In the genomic region with DNA sequence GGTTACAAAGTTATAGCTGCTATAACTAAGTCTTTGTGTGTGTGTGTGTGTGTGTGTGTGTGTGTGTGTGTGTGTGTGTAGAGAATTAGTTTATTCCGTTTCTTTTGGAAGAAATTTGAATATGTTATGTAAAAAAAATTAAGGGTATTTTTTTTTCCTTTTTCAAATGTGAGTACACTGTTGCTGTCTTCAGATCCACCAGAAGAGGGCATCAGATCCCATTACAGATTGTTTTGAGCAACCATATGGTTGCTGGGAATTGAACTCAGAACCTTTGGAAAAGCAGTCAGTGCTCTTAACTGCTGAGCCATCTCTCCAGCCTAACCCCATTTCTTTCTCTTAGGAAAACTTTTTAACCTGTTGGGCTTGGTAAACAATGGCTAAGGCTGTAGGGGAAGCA, we compare ENCODE assay signal across 19 mouse cellular contexts. TPM values are rescaled to one million over a fixed set of nuclear protein-coding genes. Genes with fewer than 3 reads are reported as not detected.
A peak's percentile ranks its signal among the peaks of the same experiment; 100 is the strongest.
DNase-seq lines count a peak whose midpoint lies in the region; ATAC-seq and TF ChIP-seq lines count a peak whose summit lies in the region.
"Had no signal": no experiment of that assay in that cellular context is flagged by ENCODE, and none has a peak within 500 bp of the region (broad histone marks: within the 10 kb centered on the region; RNA-seq: fewer than 3 reads in every experiment).

No protein-coding gene starts in this region.

- TF ChIP-seq POLR2A in heart, adult 2 months (IDR thresholded peaks at IDR 0.05; ENCODE audit: insufficient read depth, low read depth, low read length): no peak

- H3K36me3 ChIP-seq in heart, adult 2 months (ENCODE audit: control insufficient read depth, insufficient read depth, low read length): peaks cover 4% of the 10 kb centered on the region; the same call in 1 of the 2 replicates
- no peaks in the 10 kb centered on the region for H3K36me3 ChIP-seq in midbrain, postnatal 0 days (ENCODE audit: insufficient read depth, low read length)
- H3K36me3 ChIP-seq in midbrain, embryonic 16.5 days (ENCODE audit: control insufficient read depth, insufficient read depth, low read length): no peaks in the 10 kb centered on the region
- no peaks in the 10 kb centered on the region for H3K36me3 ChIP-seq in stomach, postnatal 0 days (ENCODE audit: control insufficient read depth, insufficient read depth, low read length)
- H3K36me3 ChIP-seq: embryonic facial prominence, embryonic 13.5 days had no signal

- TF ChIP-seq CTCF in heart, adult 2 months (IDR thresholded peaks at IDR 0.05): peak; percentile 47
- peak; percentile 8 for TF ChIP-seq CTCF in left cerebral cortex, adult 2 months (IDR thresholded peaks at IDR 0.05)
- peak; percentile 30; the same call in 1 of the 2 replicates for TF ChIP-seq CTCF in midbrain, postnatal 0 days (IDR thresholded peaks at IDR 0.05)
- TF ChIP-seq CTCF in stomach, postnatal 0 days (IDR thresholded peaks at IDR 0.05; ENCODE audit: low read depth): peak; percentile 42

- no peak overlapping the region for H3K9ac ChIP-seq in heart, adult 2 months (ENCODE audit: low read depth, low read length)
- no peak overlapping the region for H3K9ac ChIP-seq in midbrain, postnatal 0 days (replicated peaks; ENCODE audit: low read length, poor library complexity, severe bottlenecking)
- no peak overlapping the region for H3K9ac ChIP-seq in midbrain, embryonic 16.5 days (ENCODE audit: low read depth, low read length)
- H3K9ac ChIP-seq in stomach, postnatal 0 days (ENCODE audit: low read length): no peak overlapping the region
- H3K9ac ChIP-seq: embryonic facial prominence, embryonic 13.5 days; forebrain, embryonic 13.5 days; heart, embryonic 13.5 days; hindbrain, embryonic 12.5 days had no signal

- no peaks in the 10 kb centered on the region for H3K9me3 ChIP-seq in midbrain, postnatal 0 days (ENCODE audit: low read length)
- no peaks in the 10 kb centered on the region for H3K9me3 ChIP-seq in midbrain, embryonic 16.5 days (replicated peaks; ENCODE audit: control insufficient read depth, low read length, poor library complexity, severe bottlenecking)
- no peaks in the 10 kb centered on the region for H3K9me3 ChIP-seq in stomach, postnatal 0 days (ENCODE audit: control insufficient read depth, low read length)
- H3K9me3 ChIP-seq: embryonic facial prominence, embryonic 13.5 days; heart, embryonic 13.5 days had no signal

- H3K4me1 ChIP-seq in heart, adult 2 months (ENCODE audit: control insufficient read depth, insufficient read depth, low read length): peaks cover 4% of the 10 kb centered on the region
- no peaks in the 10 kb centered on the region for H3K4me1 ChIP-seq in midbrain, postnatal 0 days (ENCODE audit: insufficient read depth, low read length)
- 0 out of 2 replicates have a peak, but pooled peaks cover 3% of the 10 kb centered on the region for H3K4me1 ChIP-seq in midbrain, embryonic 16.5 days (ENCODE audit: control insufficient read depth, insufficient read depth, low read length)
- H3K4me1 ChIP-seq in stomach, postnatal 0 days (replicated peaks; ENCODE audit: control insufficient read depth, insufficient read depth): no peaks in the 10 kb centered on the region
- H3K4me1 ChIP-seq: embryonic facial prominence, embryonic 13.5 days had no signal

- no peaks in the 10 kb centered on the region for H3K27me3 ChIP-seq in heart, adult 2 months (ENCODE audit: control insufficient read depth, insufficient read depth, low read length)
- no peaks in the 10 kb centered on the region for H3K27me3 ChIP-seq in midbrain, postnatal 0 days (ENCODE audit: insufficient read depth, low read length)
- H3K27me3 ChIP-seq in midbrain, embryonic 16.5 days (ENCODE audit: control insufficient read depth, insufficient read depth, low read depth, low read length): no peaks in the 10 kb centered on the region
- no peaks in the 10 kb centered on the region for H3K27me3 ChIP-seq in stomach, postnatal 0 days (ENCODE audit: control insufficient read depth, insufficient read depth, low read length)
- H3K27me3 ChIP-seq: embryonic facial prominence, embryonic 13.5 days; forebrain, embryonic 13.5 days; heart, embryonic 13.5 days; hindbrain, embryonic 12.5 days had no signal

- 83% methylated on average over 1 of the region's 1 CpGs for WGBS in heart, adult 2 months
- 82% methylated on average over 1 of the region's 1 CpGs for WGBS in midbrain, postnatal 0 days
- 100% methylated on average over 1 of the region's 1 CpGs for WGBS in midbrain, embryonic 16.5 days
- 100% methylated on average over 1 of the region's 1 CpGs for WGBS in stomach, postnatal 0 days

- no peak for TF ChIP-seq EP300 in heart, adult 2 months (IDR thresholded peaks at IDR 0.05; ENCODE audit: insufficient read depth, low read depth, low read length)
- no peak for TF ChIP-seq EP300 in stomach, postnatal 0 days (optimal IDR thresholded peaks at IDR 0.05)

- intact Hi-C loops in heart, adult 2 months (cut with DNase I): no loop called here
- intact Hi-C loops in left cerebral cortex, adult 2 months (cut with DNase I): loop anchor here (10.0 kb wide), 1 partner anchor 124 kb away; no protein-coding TSS in a partner anchor
- intact Hi-C loops in left cerebral cortex, postnatal 25 days (cut with DNase I): no loop called here

- no peak for ATAC-seq in midbrain, postnatal 0 days (ENCODE audit: low FRiP score)
- no peak for ATAC-seq in midbrain, embryonic 16.5 days
- no peak for ATAC-seq in stomach, postnatal 0 days (ENCODE audit: low FRiP score, low TSS enrichment)
- ATAC-seq: activated CD4-positive, CD25-positive, alpha-beta regulatory T cell, adult 4 months; forebrain, embryonic 13.5 days; hindbrain, embryonic 16.5 days had no signal

- no peak overlapping the region for H3K4me3 ChIP-seq in heart, adult 2 months
- H3K4me3 ChIP-seq in left cerebral cortex, adult 2 months: no peak overlapping the region
- H3K4me3 ChIP-seq in midbrain, postnatal 0 days (ENCODE audit: low read depth, low read length): no peak overlapping the region
- H3K4me3 ChIP-seq in midbrain, embryonic 16.5 days (ENCODE audit: low read depth, low read length): no peak overlapping the region
- H3K4me3 ChIP-seq in stomach, postnatal 0 days (ENCODE audit: low read depth, low read length): no peak overlapping the region
- H3K4me3 ChIP-seq: embryonic facial prominence, embryonic 13.5 days; forebrain, embryonic 13.5 days; heart, embryonic 13.5 days; hindbrain, embryonic 12.5 days had no signal

- H3K27ac ChIP-seq in heart, adult 2 months: no peak overlapping the region
- H3K27ac ChIP-seq in left cerebral cortex, adult 2 months: no peak overlapping the region
- no peak overlapping the region for H3K27ac ChIP-seq in midbrain, postnatal 0 days (ENCODE audit: low read depth, low read length)
- H3K27ac ChIP-seq in midbrain, embryonic 16.5 days (ENCODE audit: low read length): no peak overlapping the region
- no peak overlapping the region for H3K27ac ChIP-seq in stomach, postnatal 0 days (replicated peaks)
- H3K27ac ChIP-seq: embryonic facial prominence, embryonic 13.5 days; forebrain, embryonic 13.5 days; heart, embryonic 13.5 days; hindbrain, embryonic 12.5 days had no signal

- no peak overlapping the region for H3K4me2 ChIP-seq in midbrain, postnatal 0 days (ENCODE audit: low read depth, low read length, poor library complexity, severe bottlenecking)
- no peak overlapping the region for H3K4me2 ChIP-seq in midbrain, embryonic 16.5 days (ENCODE audit: low read length)
- H3K4me2 ChIP-seq in stomach, postnatal 0 days (replicated peaks; ENCODE audit: low read depth): no peak overlapping the region
- H3K4me2 ChIP-seq: embryonic facial prominence, embryonic 13.5 days; forebrain, embryonic 13.5 days; heart, embryonic 13.5 days; hindbrain, embryonic 12.5 days had no signal

- no peak for DNase-seq in heart, adult 2 months
- no peak for DNase-seq in heart, adult 9 months (ENCODE audit: low spot score in 2 of 2)
- no peak for DNase-seq in left cerebral cortex, adult 2 months (ENCODE audit: extremely low spot score in 1 of 2, low spot score in 2 of 2)
- no peak for DNase-seq in left cerebral cortex, postnatal 25 days (ENCODE audit: low spot score in 2 of 2)
- no peak for DNase-seq in midbrain, postnatal 0 days (ENCODE audit: low spot score)
- no peak for DNase-seq in stomach, postnatal 0 days (ENCODE audit: low spot score)
- no peak for DNase-seq in retina, postnatal 1 day
- DNase-seq: adrenal gland, postnatal 14 days; cerebellum, adult 11-12 months; cerebellum, adult 9-10 months; cerebellum, postnatal 36 days; heart, postnatal 36 days had no signal

- H3K79me2 ChIP-seq in heart, adult 2 months (replicated peaks; ENCODE audit: control insufficient read depth, insufficient read depth, low read length): peaks cover 8% of the 10 kb centered on the region

RNA-seq across cellular contexts. Expression of a gene that starts 7.9 kb away (rescaled TPM):
- total RNA-seq in heart, adult 2 months (2021): 10 to 100 TPM in 1 of 2 experiments, 1 to 10 TPM in 1; 8.2 to 10.1 TPM
- polyA plus RNA-seq in heart, adult 2 months (2012; rRNA removed): 2.0 and 3.2 TPM in 2 replicates
- total RNA-seq in left cerebral cortex, adult 2 months (2021): 10 to 100 TPM; 15.1 to 16.2 TPM
- 10 to 100 TPM; 13.1 to 14.1 TPM for total RNA-seq in left cerebral cortex, postnatal 25 days (2021)
- total RNA-seq in midbrain, postnatal 0 days (2014; rRNA removed): 13.4 and 15.1 TPM in 2 replicates
- polyA plus RNA-seq in midbrain, postnatal 0 days (2015; fragmentation: Nextera tagmentation; extraction: Ambion mirVana): 2.6 and 3.4 TPM in 2 replicates
- 3.9 and 5.6 TPM in 2 replicates for polyA plus RNA-seq in midbrain, embryonic 16.5 days (2015; fragmentation: Nextera tagmentation; extraction: Ambion mirVana)
- 1.1 and 1.2 TPM in 2 replicates for polyA plus RNA-seq in stomach, postnatal 0 days (2015; fragmentation: Nextera tagmentation; extraction: Ambion mirVana)
